Mouse (Mus musculus): ENCODE data around the gene Yipf4. TPM values are rescaled to one million over a fixed set of nuclear protein-coding genes. Genes with fewer than 3 reads are reported as not detected.
"Not testable (repeated sequence)": the region's sequence is repeated elsewhere in the genome, so short reads cannot be mapped to it uniquely, and the experiment has no call there.

Gene Yipf4
- 10 to 100 TPM; 28.4 to 36.7 TPM for total RNA-seq (2021)
- long read RNA-seq, experiment 1, transcript Yipf4-201 (6 exons, 2,133 nt) = major isoform, 33 of 35 reads
- long read RNA-seq, experiment 1, partial matches to known transcripts = 0 of 35 reads
- long read RNA-seq, experiment 1, other reads (novel, unspliced or antisense) = 2 of 35 reads
- long read RNA-seq, experiment 2, transcript Yipf4-201 (6 exons, 2,133 nt) = major isoform, 26 of 28 reads
- long read RNA-seq, experiment 2, partial matches to known transcripts = 1 of 28 reads
- long read RNA-seq, experiment 2, other reads (novel, unspliced or antisense) = 0 of 28 reads

GRCm38 (mm10) chr17:74489024-74489900, at the start of gene Yipf4:
Gene Yipf4, plus strand, starts transcription at chr17:74489493.
- peak within 1 kb of the TSS; percentile 98 for H3K27ac ChIP-seq
- no peak for TF ChIP-seq CTCF (IDR thresholded peaks at IDR 0.05)
- intact Hi-C loops (cut with DNase I) = loop anchor here (1.0 kb wide), 1 partner anchor 94 kb away; the partner anchor contains the start of gene Slc30a6
- H3K4me3 ChIP-seq = peak within 1 kb of the TSS; percentile 81
- peak; percentile 96 for DNase-seq

- no peak overlapping the region for H3K27ac ChIP-seq
- no peak for DNase-seq
- intact Hi-C loops (cut with DNase I) = no loop called here
- TF ChIP-seq CTCF (IDR thresholded peaks at IDR 0.05) = no peak
- no peak overlapping the region for H3K4me3 ChIP-seq
Measured at GRCm38 (mm10) chr17:74440486-74440885, 48.8 kb upstream of the Yipf4 start.

GRCm38 (mm10) chr17:74449776-74450175, 39.5 kb upstream of the Yipf4 start:
- Histone ChIP-seq H3K4me3 (no peak overlapping the region), H3K27ac (no peak overlapping the region)
- DNase-seq = no peak
- intact Hi-C loops (cut with DNase I) = no loop called here
- no peak for TF ChIP-seq CTCF (IDR thresholded peaks at IDR 0.05)

GRCm38 (mm10) chr17:74453928-74454327, 35.4 kb upstream of the Yipf4 start:
- intact Hi-C loops (cut with DNase I) = no loop called here
- H3K4me3 ChIP-seq = no peak overlapping the region
- H3K27ac ChIP-seq = no peak overlapping the region
- no peak for TF ChIP-seq CTCF (IDR thresholded peaks at IDR 0.05)
- no peak for DNase-seq

- no peak overlapping the region for H3K4me3 ChIP-seq
- intact Hi-C loops (cut with DNase I) = no loop called here
- DNase-seq = no peak
- TF ChIP-seq CTCF (IDR thresholded peaks at IDR 0.05) = no peak
- no peak overlapping the region for H3K27ac ChIP-seq
Measured at GRCm38 (mm10) chr17:74454660-74455059, 34.6 kb upstream of the Yipf4 start.

GRCm38 (mm10) chr17:74455426-74455825, 33.9 kb upstream of the Yipf4 start:
- no peak overlapping the region for H3K4me3 ChIP-seq
- H3K27ac ChIP-seq = no peak overlapping the region
- TF ChIP-seq CTCF (IDR thresholded peaks at IDR 0.05) = no peak
- DNase-seq = no peak
- intact Hi-C loops (cut with DNase I) = no loop called here

GRCm38 (mm10) chr17:74456825-74457224, 32.5 kb upstream of the Yipf4 start:
- Histone ChIP-seq H3K27ac (no peak overlapping the region), H3K4me3 (no peak overlapping the region)
- intact Hi-C loops (cut with DNase I) = no loop called here
- no peak for DNase-seq
- no peak for TF ChIP-seq CTCF (IDR thresholded peaks at IDR 0.05)

- H3K4me3 ChIP-seq = no peak overlapping the region; the same call in 1 of the 2 replicates
- intact Hi-C loops (cut with DNase I) = no loop called here
- no peak overlapping the region for H3K27ac ChIP-seq
- no peak for TF ChIP-seq CTCF (IDR thresholded peaks at IDR 0.05)
- no peak for DNase-seq
Measured at GRCm38 (mm10) chr17:74457972-74458677, 31.2 kb upstream of the Yipf4 start.

GRCm38 (mm10) chr17:74458711-74459408, 30.4 kb upstream of the Yipf4 start, which contains the start of gene Nlrc4:
Gene Nlrc4, minus strand, starts transcription at chr17:74459142.
- no peak for TF ChIP-seq CTCF (IDR thresholded peaks at IDR 0.05)
- DNase-seq = no peak
- peak within 1 kb of the TSS; percentile 5; the same call in 1 of the 2 replicates for H3K4me3 ChIP-seq
- intact Hi-C loops (cut with DNase I) = no loop called here
- H3K27ac ChIP-seq = no peak within 1 kb of the TSS

GRCm38 (mm10) chr17:74463510-74463909, 25.8 kb upstream of the Yipf4 start:
- intact Hi-C loops (cut with DNase I) = no loop called here
- no peak overlapping the region for H3K27ac ChIP-seq
- TF ChIP-seq CTCF (IDR thresholded peaks at IDR 0.05) = no peak
- no peak overlapping the region for H3K4me3 ChIP-seq
- no peak for DNase-seq

GRCm38 (mm10) chr17:74467981-74468380, 21.3 kb upstream of the Yipf4 start:
- DNase-seq; H3K4me3 ChIP-seq; H3K27ac ChIP-seq; intact Hi-C loops (cut with DNase I): not testable (repeated sequence)

- DNase-seq; H3K27ac ChIP-seq; H3K4me3 ChIP-seq; intact Hi-C loops (cut with DNase I): not testable (repeated sequence)
Measured at GRCm38 (mm10) chr17:74470133-74470532, 19.2 kb upstream of the Yipf4 start.

Measured in gastrocnemius, adult 2 months (tissue).